In the genomic region with DNA sequence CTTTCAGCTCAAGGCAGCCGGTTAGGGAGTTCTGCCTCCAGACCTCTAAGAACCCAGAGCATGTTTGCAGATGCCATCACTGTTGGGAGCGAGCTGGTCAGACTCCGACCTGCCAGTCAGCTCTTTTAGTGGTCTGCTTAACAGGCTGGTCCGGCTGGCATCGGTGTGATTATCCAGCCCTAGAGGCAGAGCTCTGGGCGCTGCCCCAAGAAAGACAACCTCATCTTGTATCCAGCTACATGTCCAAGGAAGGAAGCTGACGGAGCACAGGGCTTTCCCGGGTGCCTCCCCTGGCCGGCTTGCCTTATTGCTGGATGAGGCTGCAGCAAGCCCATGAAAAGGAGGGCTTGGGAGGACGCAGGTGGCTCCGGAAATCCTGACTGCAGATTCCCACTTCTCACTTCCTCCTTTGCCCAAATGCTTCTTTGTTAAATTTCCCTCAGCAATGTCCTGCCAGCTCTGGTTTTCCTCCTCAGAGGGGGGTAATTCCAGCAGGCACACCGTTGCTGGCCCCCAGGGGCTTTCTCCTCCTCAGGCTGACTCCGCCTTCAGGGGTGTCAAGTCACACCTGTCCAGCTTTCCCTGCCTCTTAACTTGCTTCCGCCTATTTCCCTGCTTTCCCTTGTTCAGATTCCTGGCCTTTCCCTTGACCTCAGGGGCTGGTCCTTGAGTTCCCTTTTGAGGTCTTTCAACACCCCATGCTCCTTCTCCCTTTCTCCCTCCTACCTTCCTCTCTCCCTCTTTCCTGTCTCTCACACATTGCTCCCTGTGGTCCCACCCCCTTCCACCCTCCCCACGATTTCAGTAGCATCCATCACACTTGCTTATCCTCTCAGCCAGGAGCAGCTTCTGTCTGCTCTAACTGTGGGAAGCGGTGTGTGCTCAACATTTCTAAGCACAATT, we compare ENCODE assay signal across 8 mouse cellular contexts. TPM values are rescaled to one million over a fixed set of nuclear protein-coding genes. Genes with fewer than 3 reads are reported as not detected.
DNase-seq lines count a peak whose midpoint lies in the region; ATAC-seq and TF ChIP-seq lines count a peak whose summit lies in the region.

No protein-coding gene starts in this region.

- H3K36me3 ChIP-seq in embryonic facial prominence, embryonic 14.5 days (ENCODE audit: control insufficient read depth, insufficient read depth, low read length), result no peaks in the 10 kb centered on the region
- no peaks in the 10 kb centered on the region for H3K36me3 ChIP-seq in heart, embryonic 13.5 days
- H3K36me3 ChIP-seq in kidney, postnatal 0 days (ENCODE audit: insufficient read depth, low read length), result no peaks in the 10 kb centered on the region
- no peaks in the 10 kb centered on the region for H3K36me3 ChIP-seq in stomach, embryonic 14.5 days (ENCODE audit: control insufficient read depth, insufficient read depth, low read length)

- H3K4me2 ChIP-seq in embryonic facial prominence, embryonic 14.5 days (ENCODE audit: low read depth, low read length), result peak overlapping the region; percentile 40
- peak overlapping the region; percentile 66 for H3K4me2 ChIP-seq in heart, embryonic 13.5 days
- H3K4me2 ChIP-seq in kidney, postnatal 0 days (ENCODE audit: low read length), result peak overlapping the region; percentile 54
- H3K4me2 ChIP-seq in stomach, embryonic 14.5 days (replicated peaks; ENCODE audit: low read depth, low read length), result peak overlapping the region; percentile 24

- H3K9ac ChIP-seq in embryonic facial prominence, embryonic 14.5 days (ENCODE audit: low read depth, low read length), result peak overlapping the region; percentile 6; the same call in 1 of the 2 replicates
- peak overlapping the region; percentile 66 for H3K9ac ChIP-seq in heart, embryonic 13.5 days
- H3K9ac ChIP-seq in kidney, postnatal 0 days (ENCODE audit: low read depth, low read length), result peak overlapping the region; percentile 40; the same call in 1 of the 2 replicates
- no peak overlapping the region for H3K9ac ChIP-seq in stomach, embryonic 14.5 days (replicated peaks; ENCODE audit: low read depth, low read length)

- no peaks in the 10 kb centered on the region for H3K27me3 ChIP-seq in embryonic facial prominence, embryonic 14.5 days (replicated peaks; ENCODE audit: control insufficient read depth, insufficient read depth, low read length)
- no peaks in the 10 kb centered on the region for H3K27me3 ChIP-seq in heart, embryonic 13.5 days (replicated peaks)
- no peaks in the 10 kb centered on the region for H3K27me3 ChIP-seq in kidney, postnatal 0 days (ENCODE audit: insufficient read depth, low read length)
- no peaks in the 10 kb centered on the region for H3K27me3 ChIP-seq in stomach, embryonic 14.5 days (ENCODE audit: control insufficient read depth, insufficient read depth, low read length)

- 20% methylated on average over 16 of the region's 16 CpGs for WGBS in embryonic facial prominence, embryonic 14.5 days
- 14% methylated on average over 16 of the region's 16 CpGs for WGBS in heart, embryonic 13.5 days
- 17% methylated on average over 16 of the region's 16 CpGs for WGBS in kidney, postnatal 0 days
- WGBS in stomach, embryonic 14.5 days, result 17% methylated on average over 16 of the region's 16 CpGs

- DNase-seq in adrenal gland, postnatal 36 days, result peak; percentile 39 to 56
- DNase-seq in adrenal gland, adult 2 months, result no peak
- DNase-seq in embryonic facial prominence, embryonic 14.5 days (ENCODE audit: low spot score), result no peak
- peak; percentile 38 for DNase-seq in kidney, postnatal 0 days (ENCODE audit: low spot score)
- DNase-seq in lung, postnatal 10 days, result peak; percentile 75
- DNase-seq in embryo, embryonic 10 days (ENCODE audit: low spot score), result no peak

- no peak for TF ChIP-seq CTCF in kidney, postnatal 0 days (IDR thresholded peaks at IDR 0.05; ENCODE audit: low read depth)

- H3K27ac ChIP-seq in embryonic facial prominence, embryonic 14.5 days (replicated peaks; ENCODE audit: low read depth, low read length), result no peak overlapping the region
- H3K27ac ChIP-seq in heart, embryonic 13.5 days (replicated peaks), result peak overlapping the region; percentile 36
- 0 out of 2 replicates have a peak overlapping the region, but pooled peaks have one; percentile 3 for H3K27ac ChIP-seq in kidney, postnatal 0 days
- H3K27ac ChIP-seq in stomach, embryonic 14.5 days (ENCODE audit: low read length), result no peak overlapping the region

- H3K4me1 ChIP-seq in embryonic facial prominence, embryonic 14.5 days (ENCODE audit: control insufficient read depth, insufficient read depth, low read length), result peaks cover 11% of the 10 kb centered on the region; the same call in 1 of the 2 replicates
- peaks cover 37% of the 10 kb centered on the region for H3K4me1 ChIP-seq in heart, embryonic 13.5 days
- peaks cover 3% of the 10 kb centered on the region; the same call in 1 of the 2 replicates for H3K4me1 ChIP-seq in kidney, postnatal 0 days (replicated peaks; ENCODE audit: insufficient read depth, low read length)
- peaks cover 6% of the 10 kb centered on the region for H3K4me1 ChIP-seq in stomach, embryonic 14.5 days (ENCODE audit: control insufficient read depth, insufficient read depth, low read length)

- ATAC-seq in embryonic facial prominence, embryonic 14.5 days (ENCODE audit: low read depth), result peak; percentile 39; the same call in 1 of the 2 replicates
- ATAC-seq in heart, embryonic 13.5 days (ENCODE audit: extremely low read depth, insufficient number of reproducible peaks, low FRiP score, low TSS enrichment), result no peak
- ATAC-seq in kidney, postnatal 0 days (replicated peaks; ENCODE audit: low FRiP score, low read depth), result no peak
- 0 out of 2 replicates have a peak, but pooled peaks have one; percentile 63 for ATAC-seq in stomach, embryonic 14.5 days (ENCODE audit: insufficient number of reproducible peaks, insufficient read depth, low FRiP score, low read depth)

- no peaks in the 10 kb centered on the region for H3K9me3 ChIP-seq in embryonic facial prominence, embryonic 14.5 days (ENCODE audit: control insufficient read depth, low read length)
- no peaks in the 10 kb centered on the region for H3K9me3 ChIP-seq in heart, embryonic 13.5 days
- no peaks in the 10 kb centered on the region for H3K9me3 ChIP-seq in kidney, postnatal 0 days (replicated peaks; ENCODE audit: low read length)
- H3K9me3 ChIP-seq in stomach, embryonic 14.5 days (ENCODE audit: control insufficient read depth, low read depth, low read length), result no peaks in the 10 kb centered on the region

- peak overlapping the region; percentile 14 for H3K4me3 ChIP-seq in embryonic facial prominence, embryonic 14.5 days (ENCODE audit: low read depth, low read length)
- peak overlapping the region; percentile 33 for H3K4me3 ChIP-seq in heart, embryonic 13.5 days
- 0 out of 2 replicates have a peak overlapping the region, but pooled peaks have one; percentile 11 for H3K4me3 ChIP-seq in kidney, postnatal 0 days (replicated peaks; ENCODE audit: low read depth, low read length)
- H3K4me3 ChIP-seq in stomach, embryonic 14.5 days (ENCODE audit: low read depth, low read length), result peak overlapping the region; percentile 2; the same call in 1 of the 2 replicates

RNA-seq across cellular contexts. Expression of gene Plcb4, which starts 58.7 kb away (rescaled TPM):
- total RNA-seq in adrenal gland, postnatal 36 days (2021), result 10 to 100 TPM; 32.5 to 51.6 TPM
- 10 to 100 TPM; 32.0 to 48.9 TPM for total RNA-seq in adrenal gland, adult 2 months (2021)
- 4.5 and 7.6 TPM in 2 replicates for polyA plus RNA-seq in adrenal gland, adult 2 months (2012; rRNA removed)
- polyA plus RNA-seq in embryonic facial prominence, embryonic 14.5 days (2014; fragmentation: Nextera tagmentation; extraction: Ambion mirVana), result 20.8 and 21.9 TPM in 2 replicates
- 26.0 and 27.3 TPM in 2 replicates for polyA plus RNA-seq in heart, embryonic 13.5 days (2015; fragmentation: Nextera tagmentation; extraction: Ambion mirVana)
- polyA plus RNA-seq in kidney, postnatal 0 days (2015; fragmentation: Nextera tagmentation; extraction: Ambion mirVana), result 8.6 and 11.9 TPM in 2 replicates
- polyA plus RNA-seq in stomach, embryonic 14.5 days (2014; fragmentation: Nextera tagmentation; extraction: Ambion mirVana), result 45.9 and 51.4 TPM in 2 replicates

Comparison
In these comparisons a context has a peak if more than half of its experiments do, and no peak if none do; other contexts are left out.
1. DNase-seq: peak in adrenal gland, postnatal 36 days (2 of 2), kidney, postnatal 0 days (single experiment) and lung, postnatal 10 days (single experiment); none in adrenal gland, adult 2 months (single experiment), embryonic facial prominence, embryonic 14.5 days (single experiment) and embryo, embryonic 10 days (single experiment).
2. ATAC-seq: peak in embryonic facial prominence, embryonic 14.5 days (single experiment) and stomach, embryonic 14.5 days (single experiment); none in heart, embryonic 13.5 days (single experiment) and kidney, postnatal 0 days (single experiment).
3. H3K27ac ChIP-seq: peak in heart, embryonic 13.5 days (single experiment) and kidney, postnatal 0 days (single experiment); none in embryonic facial prominence, embryonic 14.5 days (single experiment) and stomach, embryonic 14.5 days (single experiment).
4. Peak in every context shown above with its lines, with median percentiles within 50 percentile points of each other: H3K4me2 ChIP-seq and H3K4me3 ChIP-seq.